ENCODE assay signal across 19 mouse cellular contexts in genomic region chr2:101296369-101296682, GRCm38 (mm10).
DNase-seq lines count a peak whose midpoint lies in the region; ATAC-seq and TF ChIP-seq lines count a peak whose summit lies in the region.
"Had no signal": no experiment of that assay in that cellular context is flagged by ENCODE, and none has a peak within 500 bp of the region (broad histone marks: within the 10 kb centered on the region; RNA-seq: fewer than 3 reads in every experiment).

No protein-coding gene starts in this region.

- H3K9ac ChIP-seq in forebrain, embryonic 13.5 days = no peak overlapping the region
- no peak overlapping the region for H3K9ac ChIP-seq in midbrain, embryonic 14.5 days (replicated peaks; ENCODE audit: low read length)
- no peak overlapping the region for H3K9ac ChIP-seq in liver, postnatal 0 days (replicated peaks)
- H3K9ac ChIP-seq: intestine, embryonic 15.5 days; limb, embryonic 15.5 days; liver, embryonic 15.5 days had no signal

- TF ChIP-seq EP300 in liver, postnatal 0 days (IDR thresholded peaks at IDR 0.05; ENCODE audit: low read depth) = no peak

- WGBS in forebrain, embryonic 13.5 days = 8% methylated on average over 3 of the region's 3 CpGs
- 24% methylated on average over 3 of the region's 3 CpGs for WGBS in midbrain, embryonic 14.5 days
- WGBS in liver, postnatal 0 days (ENCODE audit: insufficient replicate concordance) = 74% methylated on average over 3 of the region's 3 CpGs

- H3K27ac ChIP-seq in left cerebral cortex, adult 2 months = peak overlapping the region; percentile 52
- no peak overlapping the region for H3K27ac ChIP-seq in forebrain, embryonic 13.5 days
- no peak overlapping the region for H3K27ac ChIP-seq in midbrain, embryonic 14.5 days (replicated peaks; ENCODE audit: low read depth, low read length)
- no peak overlapping the region for H3K27ac ChIP-seq in liver, postnatal 0 days (ENCODE audit: low read depth)
- H3K27ac ChIP-seq: gastrocnemius, adult 2 months; intestine, embryonic 15.5 days; limb, embryonic 15.5 days; liver, embryonic 15.5 days had no signal

- H3K27me3 ChIP-seq in forebrain, embryonic 13.5 days = no peaks in the 10 kb centered on the region
- H3K27me3 ChIP-seq in midbrain, embryonic 14.5 days (ENCODE audit: control insufficient read depth, insufficient read depth, low read length) = no peaks in the 10 kb centered on the region
- H3K27me3 ChIP-seq in liver, postnatal 0 days (ENCODE audit: insufficient read depth, low read length) = no peaks in the 10 kb centered on the region
- H3K27me3 ChIP-seq: intestine, embryonic 15.5 days; limb, embryonic 15.5 days; liver, embryonic 15.5 days had no signal

- peak; percentile 42; the same call in 1 of the 2 replicates for ATAC-seq in forebrain, embryonic 13.5 days
- no peak for ATAC-seq in midbrain, embryonic 14.5 days (ENCODE audit: low FRiP score, low TSS enrichment)
- no peak for ATAC-seq in liver, postnatal 0 days
- ATAC-seq: activated CD4-positive, CD25-positive, alpha-beta regulatory T cell, adult 4 months; intestine, embryonic 15.5 days had no signal

- peak overlapping the region; percentile 37; the same call in 1 of the 2 replicates for H3K4me2 ChIP-seq in forebrain, embryonic 13.5 days
- 0 out of 2 replicates have a peak overlapping the region, but pooled peaks have one; percentile 1 for H3K4me2 ChIP-seq in midbrain, embryonic 14.5 days (ENCODE audit: low read length)
- no peak overlapping the region for H3K4me2 ChIP-seq in liver, postnatal 0 days (ENCODE audit: low read depth, low read length)
- H3K4me2 ChIP-seq: intestine, embryonic 15.5 days; limb, embryonic 15.5 days; liver, embryonic 15.5 days had no signal

- TF ChIP-seq CTCF in left cerebral cortex, adult 2 months (IDR thresholded peaks at IDR 0.05) = no peak
- no peak for TF ChIP-seq CTCF in brain, embryonic 14.5 days (IDR thresholded peaks at IDR 0.05; ENCODE audit: borderline replicate concordance, extremely low read depth, insufficient read depth, insufficient read length)
- no peak for TF ChIP-seq CTCF in liver, postnatal 0 days (IDR thresholded peaks at IDR 0.05; ENCODE audit: low read depth)

- DNase-seq in left cerebral cortex, adult 2 months (ENCODE audit: extremely low spot score in 1 of 2, low spot score in 2 of 2) = no peak
- no peak for DNase-seq in left cerebral cortex, adult 18-20 months (ENCODE audit: low spot score in 2 of 2)
- DNase-seq in brain, embryonic 14.5 days (ENCODE audit: low read depth) = peak; percentile 79
- peak; percentile 37 for DNase-seq in midbrain, embryonic 14.5 days
- no peak for DNase-seq in cerebellum, postnatal 25 days
- no peak for DNase-seq in retina, embryonic 14.5 days (ENCODE audit: low spot score)
- DNase-seq in liver, postnatal 0 days = no peak
- DNase-seq: cerebellum, adult 18-20 months; cerebellum, postnatal 36 days; gastrocnemius, adult 2 months; heart, adult 18-20 months; lung, postnatal 10 days; thymus, adult 18-20 months; thymus, postnatal 4 days had no signal

- no peak overlapping the region for H3K4me3 ChIP-seq in left cerebral cortex, adult 2 months
- no peak overlapping the region for H3K4me3 ChIP-seq in forebrain, embryonic 13.5 days
- H3K4me3 ChIP-seq in midbrain, embryonic 14.5 days (replicated peaks; ENCODE audit: low read depth, low read length) = no peak overlapping the region
- no peak overlapping the region for H3K4me3 ChIP-seq in liver, postnatal 0 days (ENCODE audit: low read depth, low read length)
- H3K4me3 ChIP-seq: gastrocnemius, adult 2 months; intestine, embryonic 15.5 days; limb, embryonic 15.5 days; liver, embryonic 15.5 days had no signal

- H3K9me3 ChIP-seq in forebrain, embryonic 13.5 days (replicated peaks) = 0 out of 2 replicates have a peak, but pooled peaks cover 5% of the 10 kb centered on the region
- no peaks in the 10 kb centered on the region; the same call in 1 of the 2 replicates for H3K9me3 ChIP-seq in midbrain, embryonic 14.5 days (ENCODE audit: control insufficient read depth, low read length)
- no peaks in the 10 kb centered on the region for H3K9me3 ChIP-seq in liver, postnatal 0 days (ENCODE audit: low read length)
- H3K9me3 ChIP-seq: intestine, embryonic 15.5 days; limb, embryonic 15.5 days; liver, embryonic 15.5 days had no signal

- peaks cover 19% of the 10 kb centered on the region for H3K4me1 ChIP-seq in forebrain, embryonic 13.5 days
- H3K4me1 ChIP-seq in midbrain, embryonic 14.5 days (ENCODE audit: control insufficient read depth, insufficient read depth, low read length) = no peaks in the 10 kb centered on the region
- no peaks in the 10 kb centered on the region for H3K4me1 ChIP-seq in liver, postnatal 0 days (ENCODE audit: insufficient read depth)
- H3K4me1 ChIP-seq: intestine, embryonic 15.5 days; limb, embryonic 15.5 days; liver, embryonic 15.5 days had no signal

- intact Hi-C loops in left cerebral cortex, adult 2 months (cut with DNase I) = loop anchor here (2.0 to 5.0 kb wide), 2 partner anchors 124 to 168 kb away; no protein-coding TSS in a partner anchor

- no peaks in the 10 kb centered on the region for H3K36me3 ChIP-seq in forebrain, embryonic 13.5 days (ENCODE audit: poor library complexity, severe bottlenecking)
- no peaks in the 10 kb centered on the region for H3K36me3 ChIP-seq in midbrain, embryonic 14.5 days (ENCODE audit: control insufficient read depth, insufficient read depth, low read length)
- H3K36me3 ChIP-seq in liver, postnatal 0 days (replicated peaks; ENCODE audit: insufficient read depth, low read length) = no peaks in the 10 kb centered on the region
- H3K36me3 ChIP-seq: intestine, embryonic 15.5 days; limb, embryonic 15.5 days; liver, embryonic 15.5 days had no signal

- TF ChIP-seq POLR2A in brain, embryonic 14.5 days (IDR thresholded peaks at IDR 0.05; ENCODE audit: borderline replicate concordance, extremely low read depth, insufficient read depth, insufficient read length, poor library complexity, severe bottlenecking) = no peak

Comparison
In these comparisons a context has a peak if more than half of its experiments do, and no peak if none do; other contexts are left out.
1. DNase-seq: peak in brain, embryonic 14.5 days (single experiment) and midbrain, embryonic 14.5 days (single experiment); none in left cerebral cortex, adult 2 months (0 of 2), left cerebral cortex, adult 18-20 months (0 of 2), cerebellum, postnatal 25 days (0 of 2), retina, embryonic 14.5 days (single experiment) and liver, postnatal 0 days (single experiment).